Mouse (Mus musculus) layer of hippocampus, adult 11-12 months (tissue): ENCODE data around the gene Nkx6-2.

ENCODE experiments used
- DNase-seq: peaks from one replicate; pipeline ENCODE4 v3.0.0; 2022; ENCODE audit warnings: low spot score

The Nkx6-2 gene

DNA sequence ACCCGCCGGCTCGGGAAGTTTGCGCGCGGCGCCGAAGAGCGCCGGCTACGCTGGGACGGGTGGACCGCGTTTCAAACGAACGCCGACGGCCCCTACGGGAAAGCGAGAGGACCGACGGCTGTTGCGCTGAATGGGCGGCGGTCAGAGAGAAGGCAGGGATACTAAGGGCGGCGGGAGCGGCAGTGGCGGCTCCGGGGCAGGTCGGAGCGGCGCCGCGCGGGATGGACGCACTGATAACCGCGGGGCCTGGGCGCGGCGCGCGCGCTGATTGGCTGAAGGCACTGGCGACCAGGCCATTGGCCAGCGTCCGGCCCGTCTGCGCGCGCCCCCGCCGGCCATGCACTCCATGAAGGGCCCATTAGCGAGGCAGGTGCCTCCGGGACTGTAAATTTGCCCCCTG lies at the start of gene Nkx6-2:
Nkx6-2 (minus strand) TSS at position 203 of the 400 bp plus-strand sequence.
- DNase-seq, result peak; percentile 60

DNA sequence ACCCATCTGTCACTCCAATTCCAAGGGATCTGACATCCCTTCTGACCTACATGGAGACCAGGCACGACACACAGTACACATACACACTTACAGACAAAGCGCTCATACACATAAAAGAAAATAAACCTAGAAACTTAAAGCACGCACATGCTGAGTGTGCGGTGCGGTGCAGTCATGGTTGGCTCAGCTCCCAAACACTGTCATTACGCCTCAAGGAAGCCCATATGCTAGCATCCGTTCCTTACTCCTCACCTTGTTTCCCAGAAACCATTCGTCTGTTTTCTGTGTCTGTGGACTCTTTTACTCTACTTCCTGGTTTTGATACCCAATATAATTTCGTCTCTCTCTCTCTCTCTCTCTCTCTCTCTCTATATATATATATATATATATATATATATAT lies 42.6 kb upstream of the Nkx6-2 start:
- no peak for DNase-seq

DNA sequence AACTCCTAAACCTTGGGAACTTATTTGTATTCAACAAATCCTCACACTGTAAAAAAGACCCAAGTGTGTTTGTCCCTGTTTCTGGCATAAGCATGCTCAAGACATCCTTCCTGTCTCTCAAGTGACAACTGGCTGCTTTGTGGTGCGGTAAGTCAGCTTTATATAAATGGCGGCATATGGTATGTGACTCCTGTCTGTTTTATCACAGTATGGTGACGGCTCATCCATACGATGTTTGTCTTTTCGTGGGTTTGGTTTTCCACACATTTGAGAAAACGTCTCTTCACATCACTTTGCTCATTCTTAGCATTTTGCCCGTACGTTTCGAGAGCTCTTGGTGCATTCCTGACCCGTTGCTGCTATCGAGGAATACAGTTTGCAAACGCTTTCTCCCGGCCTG lies 40.0 kb upstream of the Nkx6-2 start:
- DNase-seq, result no peak

DNA sequence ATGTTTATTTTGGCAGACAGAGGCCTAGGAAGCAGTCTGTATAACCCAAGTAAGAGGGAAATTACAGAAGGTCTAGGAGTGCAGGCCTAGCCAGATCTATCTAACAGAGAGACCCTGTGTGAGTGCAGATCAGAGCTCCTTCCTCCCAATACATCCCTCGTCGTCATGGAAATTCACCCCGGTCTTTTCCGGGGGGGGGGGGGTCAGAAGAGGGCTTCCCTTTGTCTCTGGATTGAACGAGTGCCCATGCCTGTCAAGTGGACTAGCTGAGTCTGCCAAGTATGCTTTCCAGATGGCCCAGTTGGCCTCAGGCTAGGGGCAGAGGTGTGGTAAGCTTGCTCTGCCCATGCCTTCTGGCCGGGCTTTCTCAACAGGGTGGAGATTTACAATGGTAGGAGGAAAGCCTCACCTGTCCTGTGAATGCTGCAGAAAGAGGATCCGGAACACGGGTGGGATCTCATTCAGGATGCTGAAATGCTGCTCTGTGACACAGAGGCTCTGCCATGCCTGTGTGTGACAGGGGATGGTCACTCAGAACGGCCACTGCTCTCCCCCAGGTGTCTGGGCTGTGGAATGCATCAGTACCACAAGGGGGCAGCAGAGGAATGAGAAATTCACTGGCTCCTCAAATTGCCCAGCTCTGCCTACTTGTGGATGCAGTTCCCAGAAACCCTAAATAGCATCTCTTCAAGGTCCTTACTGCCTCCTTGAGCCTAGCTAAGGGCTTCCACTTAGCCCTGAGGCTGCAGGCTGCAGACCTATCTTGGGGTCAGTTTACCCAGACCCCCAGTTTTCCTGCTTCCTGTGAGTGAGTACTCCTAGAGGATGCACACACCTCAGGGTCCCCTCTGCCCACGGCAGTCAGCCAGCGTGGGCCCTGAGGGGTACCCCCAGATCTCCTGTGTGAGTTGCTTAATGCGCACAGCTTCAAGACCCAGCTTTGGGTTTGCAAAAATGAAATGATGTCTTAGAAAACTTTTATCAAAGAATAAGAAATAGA lies 33.5 kb upstream of the Nkx6-2 start:
- peak; percentile 75 for DNase-seq

DNA sequence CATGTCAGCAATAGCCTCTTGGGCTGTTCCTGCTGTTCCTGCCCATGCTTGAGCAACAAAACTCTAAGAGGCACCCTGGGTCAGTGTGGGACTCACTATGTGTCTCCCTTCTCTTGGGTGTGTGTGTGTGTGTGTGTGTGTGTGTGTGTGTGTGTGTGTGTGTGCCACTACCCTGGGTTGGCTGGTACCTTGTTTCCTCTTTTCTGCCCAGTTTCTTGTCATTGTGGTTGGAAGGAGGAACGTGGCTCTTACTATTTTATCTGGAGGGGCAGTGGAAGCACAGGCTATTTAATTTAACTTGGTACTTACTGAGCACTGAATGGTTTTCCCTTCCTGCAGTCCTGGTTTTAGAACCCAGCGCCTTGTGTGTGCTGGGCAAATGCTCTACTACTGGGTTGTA lies 27.7 kb upstream of the Nkx6-2 start:
- DNase-seq, result no peak

DNA sequence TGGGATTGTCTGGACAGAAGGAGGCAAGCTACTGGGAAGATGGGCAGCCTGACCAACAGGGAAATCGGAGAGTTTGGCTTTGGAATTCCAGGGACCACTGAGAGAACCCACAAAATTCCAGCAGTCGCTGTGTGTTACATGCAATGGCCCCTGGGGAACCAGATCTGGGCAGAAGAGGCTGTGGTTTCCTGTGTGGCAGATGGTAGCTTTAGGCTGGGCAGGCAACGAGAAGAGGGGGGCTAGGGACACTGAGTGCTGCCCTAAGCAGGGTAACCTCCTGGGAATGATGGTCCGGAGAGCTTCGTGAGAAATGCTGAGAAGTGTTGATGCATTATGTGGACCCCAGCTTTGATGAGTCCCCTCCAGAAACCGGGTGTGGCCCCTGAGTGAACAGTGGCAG lies 13.3 kb upstream of the Nkx6-2 start:
- DNase-seq, result no peak

DNA sequence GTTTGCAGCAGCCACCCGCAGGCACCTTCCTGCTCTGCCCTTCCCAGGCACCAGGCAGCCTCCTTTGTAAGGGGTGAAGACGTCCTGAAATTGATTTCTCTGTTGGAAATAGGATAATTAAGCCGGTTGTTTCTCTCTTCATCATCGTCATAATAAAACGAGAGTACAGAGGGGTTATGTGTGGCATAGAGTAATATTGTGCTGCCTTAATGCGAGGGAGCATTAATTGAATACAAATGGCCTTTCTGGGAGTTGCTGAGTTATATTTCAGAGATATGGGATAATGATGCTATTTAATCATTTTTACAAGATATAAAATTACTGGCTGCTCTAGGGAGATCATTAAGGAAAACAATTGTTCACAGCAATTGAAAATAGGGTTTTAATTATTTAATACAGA lies 12.7 kb upstream of the Nkx6-2 start:
- no peak for DNase-seq

DNA sequence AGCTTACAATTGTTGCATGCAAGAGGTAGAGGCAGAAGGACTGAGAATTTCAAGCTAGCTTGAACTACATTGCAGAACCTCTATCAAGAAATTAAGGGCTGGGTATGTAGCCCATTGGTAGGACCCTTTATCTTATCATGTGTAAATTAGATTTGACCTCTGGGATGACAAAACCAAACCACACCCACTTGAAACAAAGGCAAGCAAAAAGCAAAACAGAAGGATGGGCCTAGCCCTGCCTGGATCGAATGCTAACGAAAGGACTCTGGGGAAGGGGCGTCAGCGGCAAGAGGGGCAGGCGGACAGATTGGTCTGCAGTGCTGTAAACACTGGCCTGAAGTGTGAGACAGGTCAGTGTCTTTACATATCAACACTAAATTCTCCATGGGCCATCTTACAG lies 8.7 kb upstream of the Nkx6-2 start:
- DNase-seq, result no peak

DNA sequence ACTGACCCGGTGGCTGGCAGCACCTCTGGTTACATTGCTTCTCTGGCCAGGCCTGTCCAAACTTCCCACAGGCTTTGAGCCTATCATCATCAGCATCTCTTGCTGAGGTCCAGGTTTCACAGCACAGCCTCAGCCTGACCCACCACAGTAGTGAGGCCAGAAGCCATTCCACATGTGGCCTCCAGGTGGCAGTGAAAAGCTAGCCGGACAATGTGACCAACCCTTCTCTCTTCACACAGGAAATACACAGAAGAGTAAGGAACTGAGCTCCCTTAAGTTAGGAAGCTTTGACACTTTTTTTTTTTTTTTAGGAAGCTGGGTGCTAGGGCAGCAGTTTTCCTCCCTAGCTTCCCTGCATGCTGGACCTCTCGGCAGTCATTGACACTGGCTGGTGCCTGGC lies 7.7 kb upstream of the Nkx6-2 start:
- peak; percentile 49 for DNase-seq

DNA sequence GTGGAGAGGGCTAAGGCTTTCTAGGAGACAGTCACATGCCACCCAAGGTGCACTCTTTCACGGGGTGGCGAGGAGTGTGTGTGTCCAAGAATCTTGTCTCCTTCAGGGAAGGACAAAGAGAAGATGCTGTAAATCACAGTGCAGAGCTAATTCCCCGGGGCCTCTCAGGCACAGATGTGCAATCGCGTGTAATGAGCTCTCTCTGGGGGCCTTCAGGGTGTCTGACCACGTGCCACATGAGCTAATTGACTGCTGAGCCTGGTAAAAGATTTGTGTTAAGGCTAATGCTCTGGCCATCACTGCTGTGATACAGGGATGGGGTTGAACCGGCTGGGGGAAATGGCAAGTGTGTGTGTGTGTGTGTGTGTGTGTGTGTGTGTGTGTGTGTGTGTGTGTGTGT lies 5.3 kb upstream of the Nkx6-2 start:
- no peak for DNase-seq

DNA sequence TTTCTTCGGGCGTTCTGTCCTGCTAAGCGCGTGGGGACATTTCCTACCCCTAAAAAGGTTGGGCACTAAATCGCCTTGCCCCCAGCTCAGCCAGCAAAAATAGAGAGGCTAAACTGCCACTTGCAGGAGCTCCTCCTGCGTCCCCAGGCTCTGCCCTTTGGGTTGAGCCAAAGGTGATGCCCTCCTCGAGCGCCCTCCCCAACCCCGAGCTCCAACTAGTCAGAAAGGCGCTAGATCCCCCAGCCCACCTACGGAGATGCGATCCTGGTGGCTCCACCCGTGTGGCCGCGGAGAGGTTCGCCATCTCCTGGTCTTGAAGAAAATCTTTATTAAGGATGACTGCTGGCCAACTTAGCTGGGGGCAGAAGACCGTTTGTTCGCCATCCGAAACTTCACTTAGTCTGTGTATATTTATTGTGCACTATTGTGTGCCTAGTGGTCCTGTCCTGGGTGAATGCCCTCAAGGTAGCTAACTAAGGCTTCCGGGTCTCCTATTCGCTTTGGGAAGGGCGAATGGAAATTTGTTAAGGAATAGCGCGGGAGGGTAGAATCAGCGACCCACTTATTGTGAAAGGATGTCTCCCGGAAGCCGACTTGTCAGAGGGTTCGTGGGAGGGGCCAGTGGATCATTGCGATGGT lies 2.7 kb upstream of the Nkx6-2 start:
- DNase-seq, result no peak

DNA sequence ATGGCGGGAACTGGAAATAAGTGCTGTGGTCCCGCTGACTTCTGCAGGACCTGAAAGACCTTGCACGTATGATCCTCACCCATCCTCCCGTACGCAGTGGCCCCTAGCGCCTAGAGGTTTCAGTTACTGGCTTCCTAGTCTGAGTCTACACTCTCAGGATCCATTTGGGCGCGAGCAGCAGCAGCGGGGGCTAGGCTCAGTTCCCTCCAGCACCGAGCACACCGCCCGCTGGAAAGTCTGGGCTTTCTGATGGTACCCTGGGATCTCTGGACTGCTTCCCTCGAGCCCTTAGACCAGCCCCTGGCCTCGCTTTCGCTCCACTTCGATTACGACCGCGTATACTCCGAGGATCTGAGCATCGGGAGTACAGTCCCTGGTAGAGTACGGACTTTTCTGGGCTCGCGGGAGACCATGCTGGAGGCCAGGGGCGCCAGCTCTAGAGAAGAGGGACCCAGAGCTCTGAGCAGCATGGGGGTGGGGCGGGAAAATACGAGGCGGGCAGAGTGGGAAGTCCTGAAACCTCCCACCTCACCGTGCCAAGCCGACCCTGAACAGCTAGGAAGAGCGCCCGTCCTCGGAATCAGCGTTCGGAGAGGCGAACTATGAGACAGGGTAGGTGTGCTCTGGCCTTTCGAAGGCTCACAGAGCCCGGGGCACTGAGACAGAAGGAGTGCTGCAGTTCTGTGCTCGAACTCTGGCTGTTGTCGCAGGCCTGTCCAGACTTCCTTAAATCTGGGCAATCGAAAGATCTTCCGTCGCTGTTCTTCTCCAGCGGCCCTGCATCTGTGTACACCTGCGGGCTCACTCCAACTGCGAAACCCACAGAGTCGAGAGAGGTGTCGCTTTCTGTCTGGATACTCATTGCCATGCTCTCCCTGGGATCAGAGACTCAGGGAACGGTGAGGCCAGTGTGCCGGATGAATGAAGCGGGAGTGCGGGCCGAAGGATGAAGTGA lies 1.9 kb upstream of the Nkx6-2 start:
- no peak for DNase-seq

DNA sequence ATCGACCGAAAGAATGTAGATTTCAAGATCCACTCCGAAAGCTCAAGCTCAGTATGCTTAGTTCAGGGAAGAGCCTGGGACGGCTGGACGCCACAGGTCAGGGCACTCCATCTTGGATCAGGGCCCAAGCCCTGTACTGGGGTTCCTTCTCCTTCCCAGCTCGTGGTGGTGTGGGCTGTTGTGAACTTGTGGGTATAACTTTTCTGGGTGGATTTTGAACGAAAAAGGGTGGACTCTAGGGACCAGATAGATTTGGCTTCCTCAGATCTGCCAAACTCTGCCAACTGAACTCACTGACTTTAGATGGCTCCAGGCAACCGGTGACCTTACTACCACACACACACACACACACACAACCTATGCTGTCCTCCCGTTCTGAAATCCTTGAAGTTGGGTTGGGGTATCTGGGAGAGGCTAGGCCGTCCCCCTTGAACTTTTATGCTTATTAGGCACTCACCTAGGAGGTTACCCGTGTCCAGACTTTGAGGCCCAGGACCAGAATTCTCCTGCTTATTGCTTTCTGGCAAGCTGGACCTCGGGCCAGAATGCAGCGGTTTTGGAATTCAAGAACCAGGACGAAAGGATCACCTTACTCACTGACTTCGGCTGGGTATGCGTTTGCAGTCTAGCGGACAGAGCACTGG lies 619 bp upstream of the Nkx6-2 start:
- no peak for DNase-seq

DNA sequence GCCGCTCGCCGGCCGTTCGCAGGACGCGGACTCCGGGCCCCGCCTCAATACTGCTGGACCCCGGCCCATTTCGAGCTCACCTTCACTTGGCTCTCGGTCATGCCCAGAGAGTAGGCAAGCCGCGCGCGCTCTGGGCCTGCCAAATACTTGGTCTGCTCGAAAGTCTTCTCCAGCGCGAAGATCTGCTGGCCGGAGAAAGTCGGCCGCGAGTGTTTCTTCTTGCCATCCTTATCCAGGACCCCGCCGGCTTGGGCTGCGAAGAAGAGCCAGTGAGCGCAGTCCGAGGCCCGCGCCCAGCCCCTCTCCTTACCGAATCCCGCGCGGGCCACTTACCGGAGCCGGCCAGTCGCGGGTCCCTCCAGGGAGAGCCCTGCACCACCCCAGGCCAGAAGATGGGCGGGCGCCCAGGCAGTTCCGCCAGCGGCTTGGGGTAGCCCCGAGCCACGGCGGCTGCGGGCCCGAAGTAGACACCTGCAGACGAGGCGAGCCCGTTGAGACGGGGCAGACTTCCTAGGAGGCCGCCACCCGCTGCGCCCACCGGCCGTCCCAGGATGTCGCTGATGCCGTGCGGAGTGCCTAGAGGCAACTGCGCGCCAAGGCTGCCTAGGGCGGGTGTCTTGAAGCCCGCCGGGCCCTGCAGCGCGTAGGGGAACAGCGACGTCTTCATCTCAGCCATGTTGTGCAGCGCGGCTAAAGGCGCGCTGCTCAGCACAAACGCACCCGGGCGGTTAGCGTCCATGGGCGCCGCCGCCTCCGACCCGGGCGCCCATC lies 611 bp downstream of the Nkx6-2 start:
- no peak for DNase-seq

DNA sequence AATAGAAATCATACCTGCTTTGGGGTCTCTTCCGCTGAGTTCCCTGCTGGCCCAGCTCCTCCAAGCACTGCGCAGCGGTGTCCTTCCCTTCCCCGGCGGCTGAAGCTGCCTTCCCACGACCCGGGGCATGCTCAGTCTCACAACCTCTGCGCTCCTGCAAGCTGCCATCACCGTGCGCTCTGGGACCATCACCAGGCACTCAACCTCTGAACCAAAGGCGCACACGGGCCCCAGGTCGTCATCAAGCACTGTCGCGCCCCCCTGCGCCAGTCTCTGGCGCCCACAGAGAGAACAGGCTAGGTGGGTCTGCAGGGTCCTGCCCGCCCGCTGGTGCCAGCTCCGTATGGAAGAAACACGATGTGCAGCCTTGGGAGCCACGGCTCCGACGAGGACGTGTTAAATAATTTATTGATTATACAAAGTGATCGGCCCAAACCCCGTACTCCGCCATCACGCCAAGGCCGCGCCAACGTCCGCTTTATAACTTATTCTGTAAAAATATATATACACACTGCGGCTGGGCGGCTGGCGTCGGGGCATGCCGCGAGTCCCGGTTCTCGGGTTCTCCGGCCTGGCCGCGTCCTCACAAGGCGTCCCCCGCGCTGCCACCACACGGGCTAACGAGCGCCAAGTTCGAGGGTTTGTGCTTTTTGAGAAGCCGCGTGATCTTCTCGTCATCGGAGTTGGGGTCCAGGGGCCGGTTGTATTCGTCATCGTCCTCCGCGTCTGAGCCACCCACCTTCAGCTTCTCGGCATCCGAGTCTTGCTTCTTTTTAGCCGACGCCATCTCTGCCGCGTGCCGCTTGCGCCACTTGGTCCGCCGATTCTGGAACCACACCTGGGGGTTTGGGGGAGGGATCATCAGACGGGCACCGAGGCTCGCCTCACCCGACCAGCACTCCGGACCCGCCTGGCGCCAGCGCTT lies 1.5 kb downstream of the Nkx6-2 start:
- DNase-seq, result no peak

DNA sequence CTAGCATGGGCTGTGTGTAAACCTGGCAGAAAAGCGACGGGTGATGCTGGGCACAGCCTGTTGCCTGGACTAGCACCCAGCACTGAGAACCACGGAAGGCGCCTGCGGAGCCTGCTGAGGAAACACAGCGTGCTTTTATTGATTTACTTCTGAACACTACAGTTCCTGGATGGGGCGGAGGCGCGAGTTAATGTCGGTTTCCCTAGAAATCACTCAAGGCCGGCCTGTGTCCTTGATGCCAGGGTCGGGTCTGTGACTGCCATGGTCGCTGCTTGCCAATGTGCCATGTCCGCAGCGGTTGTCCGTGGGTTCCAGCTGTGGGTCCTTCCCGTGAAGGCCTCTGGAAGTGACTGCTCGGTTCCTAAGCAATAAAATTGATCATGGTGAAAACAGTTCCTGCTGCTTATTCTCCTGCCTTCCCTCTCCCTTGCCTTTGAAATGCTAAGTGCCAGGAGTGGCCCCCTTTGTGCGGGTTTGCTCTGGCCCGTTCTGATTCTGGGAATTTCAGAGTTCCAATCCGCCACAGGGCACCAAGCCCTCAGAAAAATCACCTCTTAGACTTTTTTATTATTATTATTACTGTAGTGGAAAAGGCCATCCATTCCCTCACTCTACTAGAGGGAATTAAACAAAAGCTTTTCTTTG lies 3.2 kb downstream of the Nkx6-2 start:
- no peak for DNase-seq

DNA sequence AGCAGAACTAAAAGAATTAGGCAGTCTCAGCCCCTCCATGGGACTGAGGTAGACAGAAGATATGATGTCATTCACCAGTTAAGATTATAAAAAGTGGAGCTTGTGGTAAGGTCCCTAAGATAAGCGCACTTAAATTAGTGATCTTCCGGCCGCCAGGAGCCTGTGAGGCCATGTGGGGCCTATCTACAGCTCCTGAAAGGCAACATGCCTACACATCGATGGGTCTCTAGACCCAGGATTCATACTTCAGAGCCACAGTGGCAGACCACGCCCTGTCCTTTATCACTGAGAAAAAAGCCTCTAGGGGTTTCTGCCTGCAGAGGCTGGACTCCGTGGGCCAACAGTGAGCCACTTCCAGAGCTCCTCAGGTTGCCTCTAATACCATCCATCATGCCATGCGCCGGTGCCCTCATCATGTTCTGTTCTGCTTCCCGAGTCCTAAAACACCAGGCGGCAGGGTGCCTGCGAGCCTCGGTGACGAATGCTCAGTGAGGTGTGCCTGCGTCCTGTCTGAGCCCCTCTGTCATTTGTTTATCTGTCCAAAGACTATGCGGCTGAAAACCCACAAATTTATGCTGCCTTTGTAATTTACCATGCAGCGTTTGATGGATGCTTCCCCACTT lies 6.4 kb downstream of the Nkx6-2 start:
- DNase-seq, result no peak

DNA sequence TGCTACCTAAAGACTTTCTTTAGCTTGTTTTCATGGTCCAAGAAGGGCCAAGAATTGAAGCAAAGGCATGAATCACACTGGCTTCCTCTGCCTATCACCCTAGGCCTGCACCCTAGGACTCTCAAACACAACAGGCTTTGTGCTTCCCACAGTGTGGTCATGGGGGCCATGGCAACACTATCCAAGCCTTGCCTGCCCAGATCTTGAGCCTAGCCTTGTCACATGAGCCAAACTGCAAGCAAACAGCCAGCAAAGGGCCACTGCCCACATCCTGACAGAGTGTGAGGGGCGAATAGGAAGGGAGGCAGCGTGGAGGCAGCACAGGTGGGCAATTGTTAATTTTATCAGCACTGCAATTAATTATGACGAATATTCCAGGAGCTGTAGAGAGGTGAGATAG lies 9.9 kb downstream of the Nkx6-2 start:
- DNase-seq, result no peak

DNA sequence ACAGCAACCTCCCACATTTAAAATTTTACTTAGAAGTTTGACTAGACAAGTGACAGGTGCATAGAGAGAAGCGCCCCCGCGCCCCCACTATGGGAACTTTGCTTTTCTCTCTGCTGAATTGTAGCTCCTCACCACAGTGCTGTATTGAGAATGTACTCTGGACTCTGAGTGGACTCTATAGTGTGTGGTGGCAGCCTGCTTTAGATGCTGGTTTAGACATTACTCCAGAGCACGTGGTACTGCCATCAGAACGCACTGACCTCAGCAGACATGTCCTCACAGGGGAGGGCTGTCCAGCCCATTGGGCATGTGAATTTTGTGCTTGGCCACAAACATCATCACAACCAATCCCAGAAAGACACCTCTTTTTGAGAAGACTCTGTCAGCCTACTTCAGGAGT lies 11.8 kb downstream of the Nkx6-2 start:
- DNase-seq, result no peak
